Mouse (Mus musculus) erythroblast, embryonic 14.5 days (primary cell): ENCODE results near the gene Fat2. TPM values are rescaled to one million over a fixed set of nuclear protein-coding genes. Genes with fewer than 3 reads are reported as not detected.

Experiments used
- H3K27me3 ChIP-seq: 2 replicates; pipeline ENCODE4 v1.6.1; 2012; ENCODE audit warnings: inconsistent platforms; ENCODE audit not compliant: control insufficient read depth
- H3K36me3 ChIP-seq: 2 replicates; pipeline ENCODE4 v1.6.1; 2012; ENCODE audit warnings: mild to moderate bottlenecking, inconsistent platforms; ENCODE audit not compliant: control insufficient read depth
- H3K4me1 ChIP-seq: 2 replicates; pipeline ENCODE4 v1.6.1; 2012; ENCODE audit warnings: inconsistent platforms; ENCODE audit not compliant: control insufficient read depth
- H3K4me3 ChIP-seq: replicated peaks from 2 replicates; pipeline ENCODE3; 2012; ENCODE audit warnings: moderate library complexity, mild to moderate bottlenecking, inconsistent platforms
- H3K9me3 ChIP-seq: 2 replicates; pipeline ENCODE4 v1.6.1; 2012; ENCODE audit warnings: low read length, inconsistent platforms, mixed read lengths; ENCODE audit not compliant: control insufficient read depth
- GATA1 ChIP-seq: IDR thresholded peaks from 2 replicates; pipeline ENCODE4 v1.6.1; 2012; ENCODE audit warnings: low read length, inconsistent platforms, mixed read lengths
- TAL1 ChIP-seq: IDR thresholded peaks from 3 replicates; pipeline ENCODE4 v1.6.1; 2012; ENCODE audit warnings: low read length, inconsistent platforms, mixed read lengths
- polyA plus RNA-seq: library from polyadenylated mRNA; stranded (reverse); fragments of >175 nt; gene quantifications from 2 replicates; pipeline ENCODE4 v1.2.3, GENCODE M21; 2012

Gene Fat2
- not detected in 2 replicates for polyA plus RNA-seq

DNA sequence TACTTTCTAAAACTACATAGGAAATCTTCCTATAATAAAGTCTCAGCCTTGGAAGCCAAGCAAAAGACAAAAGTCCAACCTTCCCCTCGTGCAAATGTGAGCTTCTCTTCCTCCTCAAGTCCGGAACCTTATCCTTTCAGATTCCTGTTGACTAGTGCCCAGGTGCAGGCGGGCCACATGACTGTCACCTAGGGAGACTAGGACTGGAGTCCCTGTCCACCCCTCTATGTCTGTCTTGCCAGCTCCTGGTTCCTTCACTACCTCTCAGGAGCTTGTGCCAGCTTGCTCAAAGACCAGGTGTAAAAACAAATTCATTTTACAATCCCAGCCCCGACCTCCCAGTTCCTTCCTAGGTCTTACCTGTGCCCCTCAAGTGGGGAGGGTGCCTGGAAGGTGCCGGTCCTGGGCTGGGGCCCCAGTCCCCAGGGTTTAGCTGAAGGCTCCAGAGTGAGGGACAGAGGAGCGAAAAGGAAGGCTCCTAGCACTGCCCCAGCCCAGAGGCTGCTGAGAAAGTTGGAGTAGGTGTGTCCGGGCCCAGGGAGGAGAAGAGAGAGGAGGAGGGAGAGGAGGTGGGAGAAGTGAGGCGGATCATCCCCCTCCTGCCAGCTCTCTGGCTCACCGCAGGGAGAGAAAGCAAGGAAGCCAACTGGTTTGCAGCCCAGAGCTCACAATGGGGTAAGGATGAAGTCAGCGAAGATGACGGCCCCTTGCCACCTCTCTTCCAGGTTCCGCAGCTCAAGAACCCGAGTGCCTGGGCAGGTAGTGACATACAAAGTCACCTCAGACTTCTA is at the start of gene Fat2:
Gene Fat2 (minus strand): TSS at position 464 of the 791 bp plus-strand sequence.
- no peaks in the 10 kb centered on the region for H3K36me3 ChIP-seq
- no peaks in the 10 kb centered on the region for H3K27me3 ChIP-seq
- no peak within 1 kb of the TSS for H3K4me3 ChIP-seq
- no peak for TF ChIP-seq TAL1
- TF ChIP-seq GATA1: no peak
- no peaks in the 10 kb centered on the region for H3K4me1 ChIP-seq
- no peaks in the 10 kb centered on the region for H3K9me3 ChIP-seq

DNA sequence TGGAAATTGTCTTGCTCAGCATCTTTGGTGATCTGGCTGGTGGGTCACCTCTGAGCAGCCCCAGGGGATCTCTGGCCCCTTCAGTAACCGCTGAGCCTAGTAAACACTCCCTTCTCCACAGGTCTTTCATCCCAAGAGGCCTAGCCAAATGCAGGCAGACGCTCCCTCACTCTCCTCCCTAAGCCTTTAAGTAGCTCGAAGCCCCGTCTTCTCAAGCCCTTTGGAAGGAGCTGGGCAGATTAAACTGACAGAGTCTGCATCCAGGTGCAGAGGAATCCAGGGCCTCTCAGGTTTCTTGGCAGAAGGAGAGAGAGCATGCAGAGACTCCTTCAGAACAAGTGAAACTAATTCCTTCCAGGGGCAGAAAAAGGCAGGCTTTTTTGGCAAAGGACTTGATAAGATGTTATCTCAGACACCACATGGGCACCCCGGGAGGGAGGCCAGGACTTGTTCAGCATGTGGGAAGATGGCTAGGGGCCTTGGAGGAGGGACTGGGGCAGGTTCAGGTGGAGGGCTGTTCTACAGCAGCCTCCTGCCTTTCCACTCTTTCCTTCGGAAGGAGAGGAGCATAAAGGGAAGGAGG is 47.2 kb upstream of the Fat2 start:
- no peaks in the 10 kb centered on the region for H3K9me3 ChIP-seq
- H3K4me3 ChIP-seq: no peak overlapping the region
- H3K36me3 ChIP-seq: no peaks in the 10 kb centered on the region
- no peaks in the 10 kb centered on the region for H3K4me1 ChIP-seq
- no peak for TF ChIP-seq GATA1
- TF ChIP-seq TAL1: no peak
- H3K27me3 ChIP-seq: peaks cover 2% of the 10 kb centered on the region; the same call in 1 of the 2 replicates

GRCm38 (mm10) chr11:55380908-55381307 is 44.5 kb upstream of the Fat2 start:
- Histone ChIP-seq H3K36me3 (no peaks in the 10 kb centered on the region), H3K27me3 (no peaks in the 10 kb centered on the region)
- TF ChIP-seq GATA1 (no peak), TAL1 (no peak)

DNA sequence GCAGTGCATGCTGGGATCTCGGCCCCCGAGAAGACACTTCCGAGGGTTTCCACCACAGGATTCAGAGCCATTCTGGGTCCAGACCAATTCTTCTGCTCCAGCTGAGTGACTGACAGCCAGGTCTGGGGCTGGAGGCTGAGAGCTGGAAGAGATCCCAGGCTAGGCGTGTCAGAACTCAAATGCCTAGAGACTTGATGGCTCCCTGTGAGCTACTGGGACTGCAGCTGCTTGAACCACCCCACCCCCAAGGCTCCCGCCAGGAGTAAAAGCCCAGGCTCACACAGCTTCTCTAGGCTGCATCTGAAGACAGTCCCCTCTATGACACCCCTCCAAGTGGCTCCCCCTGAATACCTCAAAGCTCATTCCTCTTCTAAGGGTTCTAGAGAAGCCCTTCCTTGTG is 42.0 kb upstream of the Fat2 start:
- Histone ChIP-seq H3K4me3 (no peak overlapping the region), H3K9me3 (no peaks in the 10 kb centered on the region), H3K27me3 (no peaks in the 10 kb centered on the region), H3K4me1 (no peaks in the 10 kb centered on the region), H3K36me3 (no peaks in the 10 kb centered on the region)
- TF ChIP-seq TAL1: no peak
- TF ChIP-seq GATA1: no peak

More at GRCm38 (mm10) chr11:55380908-55381307, 44.5 kb upstream of the Fat2 start:
- Histone ChIP-seq H3K9me3 (no peaks in the 10 kb centered on the region), H3K4me3 (no peak overlapping the region), H3K4me1 (no peaks in the 10 kb centered on the region)

DNA sequence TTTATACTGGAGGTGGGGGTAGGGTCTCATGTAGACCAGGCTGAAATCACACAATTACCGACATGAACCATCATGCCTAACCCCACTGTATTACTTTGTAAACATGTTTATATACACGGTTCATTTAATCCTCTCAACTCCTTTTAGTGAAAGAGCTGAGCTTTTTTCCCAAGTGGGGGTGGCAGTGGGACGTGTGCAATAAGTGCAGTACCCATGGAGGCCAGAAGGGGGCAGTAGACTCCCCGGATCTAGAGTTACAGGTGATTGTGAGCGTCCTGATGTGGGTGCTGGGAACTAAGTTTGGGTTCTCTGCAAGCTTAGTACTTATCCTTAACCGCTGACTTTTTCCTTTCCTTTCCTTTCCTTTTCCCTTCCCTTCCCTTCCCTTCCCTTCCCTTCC is 37.5 kb upstream of the Fat2 start:
- TF ChIP-seq TAL1 (no peak), GATA1 (no peak)
- Histone ChIP-seq H3K4me3 (no peak overlapping the region), H3K9me3 (no peaks in the 10 kb centered on the region), H3K27me3 (no peaks in the 10 kb centered on the region), H3K36me3 (no peaks in the 10 kb centered on the region), H3K4me1 (no peaks in the 10 kb centered on the region)

DNA sequence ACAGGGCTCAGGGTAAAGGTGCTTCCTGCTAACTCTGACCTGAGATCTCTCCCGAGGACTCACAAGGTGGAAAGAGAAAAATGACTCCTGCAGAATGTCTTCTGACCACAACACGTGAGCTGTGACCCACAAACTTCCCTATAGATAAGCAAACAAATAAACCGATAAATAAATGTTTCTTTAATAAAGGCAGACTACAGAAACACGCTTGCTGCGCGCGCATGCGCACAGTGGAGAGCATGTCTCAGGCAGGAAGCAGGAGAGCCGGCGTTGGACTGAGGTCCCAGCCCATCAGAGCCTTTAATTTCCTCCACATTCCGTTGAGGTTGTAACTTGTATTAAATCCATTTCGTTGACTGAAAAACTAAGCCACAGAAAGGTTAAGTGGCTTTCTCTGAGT is 37.0 kb upstream of the Fat2 start:
- Histone ChIP-seq H3K4me1 (no peaks in the 10 kb centered on the region), H3K4me3 (no peak overlapping the region), H3K9me3 (no peaks in the 10 kb centered on the region), H3K27me3 (no peaks in the 10 kb centered on the region), H3K36me3 (no peaks in the 10 kb centered on the region)
- TF ChIP-seq TAL1 (no peak), GATA1 (no peak)

DNA sequence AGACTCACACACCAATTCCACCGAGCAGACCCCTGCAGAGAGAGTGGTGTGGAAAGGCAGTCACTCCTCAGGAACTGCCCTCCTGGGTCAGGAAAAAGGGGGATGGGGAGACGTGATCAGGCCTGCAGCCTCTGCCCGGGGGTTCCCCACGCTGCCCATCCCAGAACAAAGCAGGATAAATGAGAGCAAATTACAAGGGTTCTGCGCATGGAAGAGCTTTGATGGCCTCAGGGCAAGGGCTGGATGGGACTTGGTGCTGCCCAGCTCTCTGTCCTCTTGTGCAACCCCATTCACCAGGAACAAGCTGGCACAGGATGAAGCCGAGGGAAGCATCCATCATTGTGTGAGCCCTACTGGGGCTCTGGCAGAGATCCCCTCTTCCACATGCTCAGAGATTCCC is 35.6 kb upstream of the Fat2 start:
- Histone ChIP-seq H3K4me1 (no peaks in the 10 kb centered on the region), H3K27me3 (no peaks in the 10 kb centered on the region), H3K36me3 (no peaks in the 10 kb centered on the region), H3K9me3 (no peaks in the 10 kb centered on the region), H3K4me3 (no peak overlapping the region)
- no peak for TF ChIP-seq TAL1

- Histone ChIP-seq H3K4me3 (no peak overlapping the region), H3K9me3 (no peaks in the 10 kb centered on the region), H3K27me3 (no peaks in the 10 kb centered on the region), H3K4me1 (no peaks in the 10 kb centered on the region), H3K36me3 (no peaks in the 10 kb centered on the region)
- no peak for TF ChIP-seq GATA1
- no peak for TF ChIP-seq TAL1
Observed at GRCm38 (mm10) chr11:55369093-55369471, 32.7 kb upstream of the Fat2 start.

GRCm38 (mm10) chr11:55368388-55369092 is 32.2 kb upstream of the Fat2 start:
- Histone ChIP-seq H3K36me3 (no peaks in the 10 kb centered on the region), H3K4me1 (no peaks in the 10 kb centered on the region), H3K9me3 (no peaks in the 10 kb centered on the region), H3K27me3 (no peaks in the 10 kb centered on the region), H3K4me3 (no peak overlapping the region)
- TF ChIP-seq GATA1 (no peak), TAL1 (no peak)
